Mouse (Mus musculus) kidney, postnatal 14 days (tissue): Measurements from ENCODE around the gene Ctsk.

Source experiments
- DNase-seq: peaks from one replicate; pipeline ENCODE4 v3.0.0; 2022; ENCODE audit warnings: mixed read lengths

Gene Ctsk

DNA sequence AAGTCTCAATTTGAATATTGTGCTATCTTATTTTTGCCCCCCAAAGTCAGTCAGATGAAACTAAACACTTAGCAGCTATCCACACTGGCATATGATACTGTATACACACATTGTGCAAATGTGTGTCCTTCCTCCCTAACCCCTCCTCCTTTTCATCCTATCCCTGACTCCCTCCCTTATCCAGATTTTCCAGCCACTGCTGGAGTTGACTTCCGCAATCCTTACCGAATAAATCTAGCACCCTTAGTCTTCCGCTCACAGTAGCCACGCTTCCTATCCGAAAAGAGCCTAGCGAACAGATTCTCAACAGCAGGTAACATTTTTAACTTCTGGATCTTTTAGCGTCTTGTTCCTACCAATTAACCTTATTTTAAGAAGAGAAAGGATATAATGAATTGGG lies at the start of gene Ctsk:
TSS of gene Ctsk (plus strand) at position 233 of the 400 bp plus-strand sequence.
- peak; percentile 17 for DNase-seq

DNA sequence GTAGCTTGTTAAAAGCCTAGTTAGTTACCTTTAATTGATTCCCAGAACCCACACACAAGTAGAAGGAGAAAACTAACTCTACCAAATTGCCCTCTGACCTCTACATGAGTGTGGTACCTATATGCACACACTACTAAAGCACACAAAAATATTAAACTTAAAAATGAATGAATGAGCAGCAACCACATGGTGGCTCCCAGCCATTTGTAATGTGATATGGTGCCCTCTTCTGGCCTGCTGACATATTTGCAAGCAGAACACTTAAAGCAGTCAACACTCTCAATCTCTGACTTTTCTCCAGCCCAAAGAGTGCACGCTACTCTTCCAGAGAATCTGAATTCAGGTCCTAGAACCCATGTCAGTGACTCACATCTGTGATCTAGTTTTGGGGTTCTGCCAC lies 48.6 kb upstream of the Ctsk start:
- DNase-seq: peak; percentile 53

DNA sequence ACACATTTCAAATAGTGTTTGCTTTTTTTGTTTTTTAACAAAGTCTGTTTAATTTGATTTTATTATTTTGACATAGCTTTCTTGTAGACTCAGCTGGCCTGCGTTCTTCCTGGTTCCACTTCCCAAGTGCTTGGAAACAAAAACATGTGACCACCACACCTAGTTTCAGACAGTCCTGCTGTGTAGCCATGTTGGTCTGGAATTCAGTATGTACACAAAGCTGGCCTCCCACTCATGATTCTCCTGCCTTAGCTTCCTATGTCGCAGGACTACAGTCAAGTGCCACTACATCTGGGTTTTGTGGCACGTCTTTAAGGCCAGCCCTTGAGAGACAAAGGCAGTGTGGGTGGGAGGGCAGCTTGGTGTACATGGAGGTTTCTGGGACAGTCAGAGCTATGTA lies 48.1 kb upstream of the Ctsk start:
- DNase-seq: no peak

DNA sequence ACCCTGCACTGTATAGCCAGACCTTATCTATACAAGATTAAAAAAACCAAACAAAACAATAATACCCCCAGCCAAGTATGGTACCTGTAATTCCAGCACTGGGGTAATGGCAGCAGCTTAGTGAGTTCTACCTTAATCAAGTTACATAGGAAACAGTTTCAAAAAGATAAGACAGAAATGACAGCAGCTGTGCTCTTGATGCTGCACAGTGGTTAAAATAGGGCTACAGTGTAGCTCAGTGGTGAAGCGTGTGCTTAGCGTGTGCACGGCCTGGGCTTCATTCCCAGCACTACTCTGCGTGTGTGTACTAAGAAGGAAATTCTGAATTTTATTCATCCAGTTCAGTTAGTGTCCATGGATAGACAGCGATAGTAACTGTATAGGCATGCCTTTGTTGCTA lies 42.7 kb upstream of the Ctsk start:
- DNase-seq: no peak

DNA sequence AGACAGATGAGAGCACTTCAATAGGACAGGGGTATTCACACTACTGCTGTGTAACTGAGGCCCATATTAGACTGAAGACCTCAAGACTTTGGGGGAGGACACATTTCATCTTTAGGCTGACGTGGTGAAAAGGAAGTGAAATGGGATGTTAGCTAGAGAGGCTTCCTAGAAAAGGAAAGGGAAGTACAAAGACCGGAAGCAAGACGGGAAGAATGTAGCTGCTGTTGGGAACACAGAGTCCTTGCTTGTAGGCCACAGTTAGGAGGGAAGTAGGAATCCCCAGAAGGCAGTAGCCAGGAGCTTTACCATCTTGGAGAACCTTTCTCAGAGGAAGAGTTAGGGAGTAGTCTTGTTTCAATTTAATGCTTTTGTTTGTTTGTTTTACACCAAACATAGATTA lies 41.3 kb upstream of the Ctsk start:
- DNase-seq: no peak

DNA sequence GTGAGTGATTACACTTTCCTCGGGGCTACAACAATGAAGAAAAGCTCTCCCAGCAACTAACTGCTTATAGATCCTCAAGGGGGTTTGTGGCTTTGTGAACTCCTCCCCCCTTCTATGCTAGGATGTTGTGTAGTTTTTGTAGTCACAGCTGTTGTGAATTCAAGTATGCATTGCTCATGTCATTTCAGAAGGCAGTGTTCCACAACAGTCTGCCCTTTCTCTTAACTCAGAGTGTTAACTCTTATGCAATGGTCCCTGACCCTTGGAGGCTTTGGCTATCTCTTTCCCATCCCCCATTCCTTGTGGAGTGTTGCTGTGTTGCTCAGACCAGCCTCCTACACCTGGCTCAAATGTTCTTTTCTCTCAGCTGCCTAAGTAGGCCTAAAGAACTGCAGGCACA lies 39.7 kb upstream of the Ctsk start:
- DNase-seq: no peak

DNA sequence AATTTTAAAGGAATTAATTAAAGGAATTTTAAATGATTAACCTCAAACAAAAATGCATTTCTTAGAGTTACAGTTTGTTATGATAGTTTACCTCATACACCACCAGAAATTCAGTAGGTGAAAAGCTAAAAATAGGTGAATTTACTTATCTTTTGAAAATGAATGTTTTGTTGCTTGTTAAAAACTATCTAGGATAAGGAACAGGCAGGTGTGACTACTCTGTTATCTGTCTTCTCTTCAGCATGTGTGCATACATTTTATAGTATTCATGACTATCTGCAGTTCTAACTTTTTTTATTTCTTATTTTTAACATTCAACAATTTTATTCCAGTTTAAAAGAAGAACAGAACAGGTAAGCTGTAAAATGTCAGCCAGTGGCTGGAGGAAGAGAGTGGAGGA lies 35.2 kb upstream of the Ctsk start:
- no peak for DNase-seq

DNA sequence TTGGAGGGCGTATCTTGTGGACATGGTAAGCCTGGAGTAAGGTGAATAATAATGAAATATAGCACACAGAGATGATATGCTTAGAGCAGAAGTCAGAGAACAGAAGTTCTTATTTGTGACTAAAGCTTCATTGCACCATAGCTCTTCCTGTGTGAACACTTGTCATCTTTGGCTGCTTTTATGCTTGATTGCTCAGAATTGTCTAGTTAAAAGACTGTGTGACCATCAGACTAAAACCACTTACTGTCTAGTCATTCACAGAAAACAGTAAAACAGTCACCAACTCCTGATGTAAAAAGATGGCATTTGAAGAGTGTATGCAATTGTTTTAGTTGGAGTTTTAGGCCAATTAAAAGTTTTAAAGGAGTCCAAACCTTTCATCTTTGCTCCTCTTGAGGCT lies 20.1 kb upstream of the Ctsk start:
- no peak for DNase-seq

DNA sequence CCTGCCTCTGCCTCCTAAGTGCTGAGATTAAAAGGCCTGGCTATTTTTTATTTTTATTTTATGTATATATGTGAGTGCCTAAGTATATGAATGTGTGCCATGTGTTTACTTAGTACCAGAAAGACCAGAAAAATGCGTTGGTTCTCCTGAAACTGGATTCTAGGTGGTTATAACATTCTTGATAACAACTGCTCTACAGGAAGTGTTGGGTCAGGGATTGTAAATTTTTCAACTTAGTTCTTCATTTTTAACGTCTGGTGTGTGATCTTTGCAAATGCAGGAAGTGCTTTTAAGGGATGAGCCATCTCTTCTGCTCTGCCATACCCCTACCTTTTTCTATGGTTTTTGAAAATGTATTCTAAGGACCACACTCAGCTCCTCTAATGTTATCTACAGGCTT lies 12.6 kb upstream of the Ctsk start:
- no peak for DNase-seq

DNA sequence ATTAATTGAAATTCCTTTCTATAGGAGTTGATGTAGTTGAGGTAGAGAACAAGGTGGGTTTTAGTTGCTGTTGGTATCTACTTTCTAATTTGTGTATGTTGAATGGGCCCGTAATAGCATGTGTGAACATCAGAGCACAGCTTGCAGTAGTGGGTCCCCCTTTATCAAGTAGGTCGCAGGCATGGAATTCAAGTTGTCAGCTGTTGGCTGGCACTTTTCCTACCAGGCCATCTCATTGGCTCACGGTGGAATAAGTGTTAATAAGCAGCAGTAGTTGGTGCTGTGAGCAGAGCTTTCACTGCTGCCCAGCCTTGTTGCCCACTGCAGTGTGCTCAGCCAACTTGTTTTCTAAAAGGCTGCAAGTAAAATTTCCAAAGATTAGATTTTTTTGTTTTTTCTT lies 10.4 kb upstream of the Ctsk start:
- DNase-seq: no peak

DNA sequence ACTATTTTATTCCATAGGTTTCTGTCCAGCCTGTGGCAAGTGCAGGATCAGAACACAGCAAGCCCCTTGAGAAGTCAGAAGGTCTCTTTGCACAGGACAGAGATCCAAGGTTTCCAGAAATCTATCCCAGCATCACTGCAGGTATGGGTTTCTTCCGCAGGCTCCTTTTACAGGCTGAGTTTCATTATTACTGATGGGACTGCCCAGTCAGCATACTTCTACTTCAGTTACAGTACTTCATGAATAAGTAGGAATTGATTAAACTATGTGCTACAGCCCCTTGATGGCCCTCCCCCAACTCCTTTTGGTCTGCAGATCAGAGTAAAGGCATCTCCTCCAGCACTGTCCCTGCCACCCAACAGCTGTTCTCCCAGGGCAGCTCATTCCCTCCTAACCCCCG lies 8.8 kb upstream of the Ctsk start:
- DNase-seq: no peak

DNA sequence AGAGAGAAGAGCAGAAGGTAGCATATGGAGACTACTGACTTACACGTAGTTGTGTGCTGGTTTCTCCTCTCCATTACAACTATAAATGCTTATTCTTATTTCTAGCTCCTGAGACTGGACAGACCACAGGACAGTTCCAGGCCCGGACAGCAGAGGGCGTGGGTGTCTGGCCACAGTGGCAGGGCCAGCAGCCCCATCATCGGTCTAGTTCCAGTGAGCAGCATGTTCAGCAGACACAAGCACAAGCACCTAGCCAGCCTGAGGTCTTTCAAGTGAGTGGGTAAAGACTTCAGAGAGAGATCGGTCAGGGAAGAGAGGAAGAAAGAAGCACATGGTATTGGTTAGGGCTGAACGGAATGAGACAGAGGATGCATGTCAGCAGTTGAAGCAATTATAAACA lies 4.7 kb upstream of the Ctsk start:
- DNase-seq: peak; percentile 41

DNA sequence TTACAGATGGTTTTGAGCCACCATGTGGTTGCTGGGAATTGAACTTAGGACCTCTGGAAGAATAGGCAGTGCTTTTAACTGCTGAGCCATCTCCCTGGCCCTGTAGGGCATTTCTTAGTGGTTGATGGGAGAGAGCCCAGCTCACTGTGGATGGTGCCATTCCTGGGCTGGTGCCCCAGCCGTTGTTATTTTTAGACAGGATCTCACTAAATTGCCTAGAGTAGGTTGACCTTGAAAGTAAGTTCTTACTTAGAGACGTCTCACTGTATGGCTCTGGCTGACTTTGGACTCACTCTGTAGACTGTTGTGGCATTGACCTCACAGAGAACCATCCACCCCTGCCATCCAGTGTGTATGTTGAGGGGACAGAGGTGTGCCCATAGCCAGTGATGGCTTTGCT lies 827 bp upstream of the Ctsk start:
- no peak for DNase-seq

DNA sequence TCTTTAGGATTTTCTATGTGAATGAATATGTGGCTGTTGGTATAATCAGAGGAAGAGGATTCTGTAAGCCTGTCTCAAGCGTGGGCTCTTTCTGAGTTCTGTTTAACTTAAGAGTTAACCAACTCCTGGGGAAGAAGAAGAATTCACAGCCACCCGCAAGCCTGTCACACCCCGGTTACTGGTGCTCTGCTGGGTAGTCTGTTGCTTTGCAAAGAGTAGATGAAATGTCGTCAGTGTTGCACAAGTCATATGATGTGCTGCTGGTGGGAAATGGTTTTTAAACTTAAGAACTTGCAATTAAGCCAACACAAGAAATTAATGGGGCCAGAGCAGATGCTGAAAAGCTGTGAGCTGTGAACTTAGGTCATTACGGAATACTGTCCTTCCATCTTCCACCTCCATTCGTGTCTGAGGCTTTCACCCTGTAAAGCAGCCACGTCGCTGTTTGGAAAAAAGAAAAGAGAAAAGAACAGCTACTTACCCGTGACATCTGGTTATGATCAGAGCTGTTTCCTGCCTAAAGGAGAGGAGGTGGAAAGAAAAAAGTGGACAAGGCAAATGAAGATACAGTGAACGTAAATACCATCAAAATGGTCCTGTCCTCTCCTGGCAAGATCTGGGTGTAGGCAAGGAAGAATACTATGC lies 562 bp downstream of the Ctsk start:
- no peak for DNase-seq

DNA sequence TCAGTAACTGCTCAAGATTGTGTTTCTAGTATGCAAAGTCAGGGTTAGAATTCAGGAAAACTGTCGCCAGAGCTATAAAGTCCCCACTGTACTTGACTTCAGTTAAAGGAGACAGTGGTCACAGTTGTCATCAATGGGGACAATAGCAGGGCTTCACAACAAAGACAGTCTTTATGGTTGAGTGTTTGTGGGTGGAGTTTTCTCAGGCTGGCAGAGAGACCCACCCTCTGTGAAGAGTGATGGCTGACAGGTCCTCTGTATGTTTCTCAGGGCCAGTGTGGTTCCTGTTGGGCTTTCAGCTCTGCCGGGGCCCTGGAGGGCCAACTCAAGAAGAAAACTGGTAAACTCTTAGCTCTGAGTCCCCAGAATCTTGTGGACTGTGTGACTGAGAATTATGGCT lies 3.3 kb downstream of the Ctsk start:
- DNase-seq: no peak

DNA sequence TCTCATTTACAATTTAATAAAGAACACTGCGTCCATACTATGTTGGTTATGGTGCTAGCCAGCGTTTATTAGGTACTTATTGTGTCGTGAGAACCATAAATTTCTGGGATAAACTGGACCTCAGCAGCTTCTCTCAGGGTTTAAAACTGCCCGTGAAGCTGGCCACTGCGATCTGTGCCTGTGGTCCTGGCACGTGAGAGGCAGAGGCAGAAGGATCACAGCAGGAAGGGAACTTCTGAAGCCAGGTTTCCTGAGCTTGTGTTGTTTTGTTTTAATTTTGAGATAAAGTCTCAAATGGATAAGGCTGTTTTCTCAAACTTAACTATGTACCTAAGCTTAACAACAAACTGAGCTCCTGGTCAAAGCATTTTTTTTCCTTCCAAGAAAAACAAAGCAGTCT lies 10.3 kb downstream of the Ctsk start:
- DNase-seq: no peak

DNA sequence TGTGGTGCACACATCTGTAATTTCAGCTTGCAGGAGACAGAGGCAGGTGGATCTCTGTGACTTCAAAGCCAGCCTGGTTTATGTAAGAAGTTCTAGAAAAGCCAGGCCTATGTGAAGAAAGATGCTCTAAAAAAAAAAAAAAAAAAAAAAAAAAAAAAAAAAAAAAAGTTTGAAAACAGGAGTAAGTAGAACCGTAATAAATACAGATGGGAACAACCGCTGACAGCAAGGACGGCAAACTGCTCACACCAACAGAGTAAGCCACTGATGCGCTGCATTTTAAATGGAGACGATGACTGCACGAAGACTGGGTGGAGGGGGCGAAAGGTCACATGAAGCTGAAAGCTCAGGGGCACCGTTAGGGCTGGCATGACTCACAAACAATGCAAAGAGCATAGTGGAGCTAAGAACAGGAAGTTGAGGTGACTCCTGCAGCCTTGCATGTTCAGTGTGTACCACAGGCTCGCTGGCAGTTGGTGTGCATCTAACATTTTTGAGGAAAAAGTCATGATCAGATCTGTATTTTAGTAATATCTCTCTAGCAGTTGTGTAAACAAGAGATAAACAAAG lies 12.6 kb downstream of the Ctsk start:
- DNase-seq: no peak

DNA sequence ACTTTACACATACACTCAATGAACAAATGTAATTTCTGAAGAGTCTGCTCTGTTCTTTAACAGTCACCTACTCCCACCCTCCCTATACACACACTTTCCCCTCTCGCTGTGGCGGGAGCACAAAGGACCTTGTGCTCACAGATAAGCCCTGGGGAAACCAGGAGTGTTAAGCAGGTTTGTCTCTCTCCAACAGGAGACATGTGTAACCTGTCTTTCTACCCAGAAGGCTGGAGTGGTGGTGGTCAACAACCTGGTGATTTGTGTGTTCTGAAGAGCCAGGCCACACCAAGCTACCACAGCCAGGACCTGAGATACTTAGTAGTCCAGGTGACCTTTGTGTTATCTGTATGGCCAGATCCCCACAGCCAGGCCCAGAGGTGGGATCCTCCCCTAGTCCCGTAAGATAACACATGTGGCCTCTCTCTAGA lies 17.6 kb downstream of the Ctsk start:
- DNase-seq: no peak

DNA sequence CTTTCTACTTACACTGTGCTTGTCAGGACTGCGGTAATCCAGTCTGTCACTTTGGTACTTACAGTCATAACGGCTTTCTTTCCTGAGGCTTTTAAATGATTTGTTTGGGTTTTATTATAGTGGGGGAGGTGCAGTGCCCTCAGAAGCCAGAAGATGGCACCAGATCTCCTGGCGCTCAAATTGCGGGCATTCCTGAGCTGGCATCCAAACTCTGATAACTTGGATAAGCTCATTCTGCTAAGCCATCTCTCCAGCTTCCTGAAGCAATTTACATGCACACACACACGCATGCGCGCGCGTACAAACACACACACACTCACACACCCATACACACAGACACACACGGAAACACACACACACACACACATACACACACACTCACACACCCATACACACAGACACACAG lies 18.4 kb downstream of the Ctsk start:
- peak; percentile 76 for DNase-seq

DNA sequence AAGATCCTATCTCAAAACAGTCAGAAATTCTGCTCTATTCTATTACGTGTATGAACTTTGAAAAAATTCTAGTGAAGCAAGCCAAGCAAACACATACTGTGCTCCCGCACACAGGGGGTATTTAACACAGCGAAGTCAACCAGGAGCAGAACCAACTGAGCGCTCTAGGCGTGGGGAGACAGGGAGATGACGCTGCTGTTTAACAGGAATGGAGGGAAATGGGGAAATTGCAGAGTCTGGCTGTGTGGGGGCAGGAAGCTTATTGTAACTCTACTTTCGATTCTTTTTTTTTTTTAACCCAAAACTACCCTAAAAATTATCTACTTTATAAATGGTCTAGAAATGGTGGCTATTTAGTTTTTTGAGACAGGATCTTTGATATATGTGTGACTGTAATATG lies 19.8 kb downstream of the Ctsk start:
- DNase-seq: no peak

DNA sequence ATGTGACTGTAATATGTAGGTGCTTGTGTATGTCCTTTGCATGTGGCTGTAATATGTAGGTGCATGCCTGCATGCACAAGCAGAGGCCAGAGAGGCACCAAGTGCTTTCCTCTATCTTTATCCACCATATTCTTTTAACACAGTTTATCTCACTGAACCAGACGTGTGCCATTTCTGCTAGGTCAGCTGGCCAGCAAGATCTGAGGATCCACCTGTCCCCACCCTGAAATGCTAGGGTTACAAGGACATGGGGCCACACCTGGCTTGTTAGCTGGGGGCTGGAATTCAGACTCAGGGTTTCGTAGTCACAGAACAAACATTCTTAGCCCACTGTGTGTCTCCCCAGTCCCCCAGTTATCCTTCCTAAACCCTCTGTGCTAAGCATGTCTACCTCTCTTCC lies 20.3 kb downstream of the Ctsk start:
- no peak for DNase-seq

DNA sequence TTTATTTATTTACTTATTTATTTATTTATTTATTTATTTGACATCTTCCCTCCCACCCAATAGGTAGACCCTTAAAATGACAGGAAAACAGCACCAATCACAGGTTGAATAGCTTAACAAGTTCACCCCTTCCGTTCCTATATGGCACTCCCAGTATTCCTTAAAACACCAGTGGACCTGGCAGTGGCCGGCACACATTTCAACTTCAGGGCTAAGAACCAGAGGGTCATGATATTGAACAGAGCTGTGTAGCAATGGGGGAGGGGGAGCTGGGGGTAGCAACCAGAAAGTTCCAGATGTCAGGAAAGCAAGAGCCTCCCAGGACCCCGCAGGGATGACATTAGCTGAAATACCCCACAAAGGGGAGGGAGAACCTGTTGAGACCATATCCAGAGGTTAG lies 21.0 kb downstream of the Ctsk start:
- DNase-seq: no peak

DNA sequence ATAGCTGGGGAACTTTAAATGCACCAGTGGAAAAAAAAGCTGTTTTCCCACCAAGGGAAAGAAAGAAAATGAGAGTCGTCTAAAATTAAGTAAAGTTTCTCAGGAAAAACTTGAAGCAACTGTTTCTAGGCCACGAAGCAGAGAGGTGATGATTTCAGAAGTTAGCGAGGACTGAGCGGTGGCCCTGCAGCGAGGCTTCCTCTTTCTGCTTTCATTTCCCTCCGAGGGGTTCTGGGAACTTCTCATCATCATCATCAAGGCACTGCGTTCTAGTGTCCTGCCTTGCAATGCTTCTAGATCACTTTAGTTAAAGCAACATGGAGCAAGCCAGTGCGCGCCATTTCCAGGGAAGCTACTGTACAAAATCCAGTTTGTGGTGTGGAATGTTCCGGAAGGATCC lies 22.1 kb downstream of the Ctsk start:
- no peak for DNase-seq

DNA sequence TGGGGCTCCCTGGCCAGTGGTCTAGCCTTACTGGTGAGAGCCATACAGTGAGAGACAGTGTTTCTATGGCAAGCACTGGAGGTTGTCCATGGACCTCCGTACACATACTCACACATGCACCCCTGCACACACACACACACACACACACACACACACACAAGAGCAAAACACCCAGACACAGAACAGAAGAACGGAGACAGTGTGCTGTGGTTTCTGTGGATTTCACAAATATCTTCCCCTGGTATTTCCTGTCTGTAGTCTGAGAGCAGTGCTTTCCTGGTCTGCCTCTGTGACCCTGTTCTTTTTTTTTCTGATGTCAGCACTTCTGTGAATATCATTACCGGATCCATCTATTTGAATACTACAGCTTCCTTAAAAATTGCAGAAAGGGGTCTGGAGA lies 24.6 kb downstream of the Ctsk start:
- peak; percentile 40 for DNase-seq

DNA sequence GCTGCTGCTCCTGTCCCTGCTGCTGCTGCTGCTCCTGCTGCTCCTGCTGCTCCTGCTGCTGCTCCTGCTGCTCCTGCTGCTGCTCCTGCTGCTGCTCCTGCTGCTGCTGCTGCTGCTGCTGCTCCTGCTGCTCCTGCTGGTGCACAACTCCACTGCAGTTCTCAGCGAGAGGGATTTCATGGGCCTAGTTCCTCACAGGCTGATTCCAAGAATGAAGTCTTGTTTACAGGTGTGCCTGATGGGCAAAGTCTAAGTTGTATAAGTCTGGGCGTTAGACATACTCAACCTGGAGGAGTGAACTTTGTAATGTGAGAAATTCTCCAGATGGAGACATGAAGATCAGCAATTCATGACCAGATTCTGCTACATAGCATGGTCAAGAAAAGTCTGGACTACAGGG lies 25.6 kb downstream of the Ctsk start:
- peak; percentile 15 for DNase-seq
